Mouse (Mus musculus) CH12.LX (cell line): ENCODE measurements around the gene Bach2. TPM values are rescaled to one million over a fixed set of nuclear protein-coding genes. Genes with fewer than 3 reads are reported as not detected.

ENCODE experiments used
- DNase-seq: peaks from one replicate; pipeline ENCODE4 v3.0.0-alpha.2; 2013; ENCODE audit errors: extremely low read depth
- H3K27ac ChIP-seq: 2 replicates; pipeline ENCODE4 v1.5.1; 2012; ENCODE audit warnings: low read depth, mild to moderate bottlenecking, control low read depth, moderate library complexity; ENCODE audit not compliant: insufficient read depth
- H3K27me3 ChIP-seq: replicated peaks from 2 replicates; pipeline ENCODE3; 2012; ENCODE audit warnings: inconsistent platforms
- H3K36me3 ChIP-seq, 2 experiments: replicated peaks in 1 of 2; 2 replicates each; pipeline versions ENCODE3 to v1.6.1; 2012; ENCODE audit warnings: inconsistent platforms in 1 of 2, low read length in 1 of 2, mild to moderate bottlenecking in 1 of 2, mixed read lengths in 1 of 2, moderate library complexity in 1 of 2; ENCODE audit not compliant: control insufficient read depth in 1 of 2, insufficient read depth in 1 of 2
- H3K4me1 ChIP-seq, 2 experiments: 2 replicates each; pipeline ENCODE4 v1.6.1; 2012; ENCODE audit warnings: inconsistent platforms in 1 of 2, moderate library complexity in 1 of 2; ENCODE audit not compliant: insufficient read depth in 2 of 2, control insufficient read depth in 1 of 2
- H3K4me2 ChIP-seq: 2 replicates; pipeline ENCODE4 v1.6.1; 2012; ENCODE audit warnings: low read depth, mild to moderate bottlenecking, control low read depth; ENCODE audit not compliant: poor library complexity, insufficient read depth, severe bottlenecking
- H3K4me3 ChIP-seq, 3 experiments: fragments of 150-350 bp in 1 of 3; sonication (generic) in 1 of 3; replicated peaks in 1 of 3; 2 replicates each; pipeline versions ENCODE3 to v1.5.1; 2011 to 2012; ENCODE audit warnings: low read depth in 2 of 3, low read length in 2 of 3, mild to moderate bottlenecking in 2 of 3, moderate library complexity in 2 of 3, control low read depth in 1 of 3, improper control_type of control experiment in 1 of 3, inconsistent platforms in 1 of 3, mixed read lengths in 1 of 3; ENCODE audit not compliant: poor library complexity in 1 of 3
- H3K79me2 ChIP-seq: replicated peaks from 2 replicates; pipeline ENCODE4 v1.6.1; 2012; ENCODE audit warnings: mild to moderate bottlenecking, moderate library complexity; ENCODE audit not compliant: control insufficient read depth, poor library complexity, insufficient read depth, severe bottlenecking; ENCODE audit errors: extremely low read depth
- H3K9ac ChIP-seq: 2 replicates; pipeline ENCODE4 v1.6.1; 2012; ENCODE audit warnings: low read depth, mild to moderate bottlenecking, control low read depth, moderate library complexity; ENCODE audit not compliant: insufficient read depth
- H3K9me3 ChIP-seq: replicated peaks from 2 replicates; pipeline ENCODE3; 2012; ENCODE audit warnings: low read length, inconsistent platforms, mixed read lengths
- BHLHE40 ChIP-seq: IDR thresholded peaks from 2 replicates; pipeline ENCODE4 v1.6.1; 2011; ENCODE audit warnings: mild to moderate bottlenecking, low read depth, low read length, improper control_type of control experiment
- CHD1 ChIP-seq: IDR thresholded peaks from 2 replicates; pipeline ENCODE4 v1.6.1; 2012; ENCODE audit warnings: low read depth, low read length, improper control_type of control experiment, inconsistent platforms
- CHD2 ChIP-seq: IDR thresholded peaks from 2 replicates; pipeline ENCODE4 v1.6.1; 2011; ENCODE audit warnings: low read length, improper control_type of control experiment
- E2F4 ChIP-seq: IDR thresholded peaks from 2 replicates; pipeline ENCODE4 v1.6.1; 2011; ENCODE audit warnings: low read depth, low read length, improper control_type of control experiment; ENCODE audit not compliant: insufficient replicate concordance
- ELF1 ChIP-seq: IDR thresholded peaks from 2 replicates; pipeline ENCODE4 v1.6.1; 2014; ENCODE audit warnings: low read depth, mild to moderate bottlenecking, inconsistent platforms, low read length, improper control_type of control experiment
- EP300 ChIP-seq: IDR thresholded peaks from 2 replicates; pipeline ENCODE4 v1.6.1; 2011; ENCODE audit warnings: low read length, improper control_type of control experiment
- GABPA ChIP-seq: IDR thresholded peaks from 2 replicates; pipeline ENCODE4 v1.6.1; 2012; ENCODE audit warnings: low read depth, low read length, improper control_type of control experiment, inconsistent platforms; ENCODE audit not compliant: insufficient replicate concordance
- MAFK ChIP-seq: IDR thresholded peaks from 2 replicates; pipeline ENCODE4 v1.6.1; 2011; ENCODE audit warnings: low read length, improper control_type of control experiment; ENCODE audit not compliant: insufficient replicate concordance
- MAZ ChIP-seq: IDR thresholded peaks from 2 replicates; pipeline ENCODE4 v1.6.1; 2012; ENCODE audit warnings: low read depth, mild to moderate bottlenecking, inconsistent platforms, low read length, improper control_type of control experiment, moderate library complexity
- MXI1 ChIP-seq: IDR thresholded peaks from 2 replicates; pipeline ENCODE4 v1.6.1; 2011; ENCODE audit warnings: mild to moderate bottlenecking, low read depth, low read length, improper control_type of control experiment
- NRF1 ChIP-seq: IDR thresholded peaks from 2 replicates; pipeline ENCODE4 v1.6.1; 2014; ENCODE audit warnings: low read depth, mild to moderate bottlenecking, inconsistent platforms, low read length, improper control_type of control experiment, moderate library complexity
- PAX5 ChIP-seq: IDR thresholded peaks from 2 replicates; pipeline ENCODE4 v1.6.1; 2012; ENCODE audit warnings: low read length, inconsistent platforms, mixed read lengths
- POLR2A ChIP-seq: IDR thresholded peaks from 2 replicates; pipeline ENCODE4 v1.6.1; 2011; ENCODE audit warnings: low read depth, mild to moderate bottlenecking, improper control_type of control experiment, low read length
- POLR2AphosphoS2 ChIP-seq: IDR thresholded peaks from 2 replicates; pipeline ENCODE4 v1.6.1; 2011; ENCODE audit warnings: low read depth, low read length, improper control_type of control experiment
- RAD21 ChIP-seq: IDR thresholded peaks from 2 replicates; pipeline ENCODE4 v1.6.1; 2011; ENCODE audit warnings: low read depth, mild to moderate bottlenecking, low read length, improper control_type of control experiment, moderate library complexity
- RCOR1 ChIP-seq: conservative IDR thresholded peaks from 2 replicates; pipeline ENCODE4 v1.6.1; 2012; ENCODE audit warnings: low read depth, mild to moderate bottlenecking, inconsistent platforms, low read length, improper control_type of control experiment
- SMC3 ChIP-seq: IDR thresholded peaks from 2 replicates; pipeline ENCODE4 v1.6.1; 2011; ENCODE audit warnings: low read depth, low read length, improper control_type of control experiment
- TBP ChIP-seq: conservative IDR thresholded peaks from 2 replicates; pipeline ENCODE4 v1.6.1; 2011; ENCODE audit warnings: low read depth, low read length, improper control_type of control experiment
- TCF12 ChIP-seq: IDR thresholded peaks from 2 replicates; pipeline ENCODE4 v1.6.1; 2014; ENCODE audit warnings: low read depth, mild to moderate bottlenecking, inconsistent platforms, low read length, improper control_type of control experiment
- USF1 ChIP-seq: IDR thresholded peaks from 2 replicates; pipeline ENCODE4 v1.6.1; 2014; ENCODE audit warnings: low read depth, mild to moderate bottlenecking, inconsistent platforms, low read length, improper control_type of control experiment
- USF2 ChIP-seq: conservative IDR thresholded peaks from 2 replicates; pipeline ENCODE4 v1.6.1; 2011; ENCODE audit warnings: low read depth, low read length, improper control_type of control experiment
- ZC3H11A ChIP-seq: IDR thresholded peaks from 2 replicates; pipeline ENCODE4 v1.6.1; 2012; ENCODE audit warnings: low read depth, mild to moderate bottlenecking, inconsistent platforms, low read length, improper control_type of control experiment
- ZMIZ1 ChIP-seq: IDR thresholded peaks from 2 replicates; pipeline ENCODE4 v1.6.1; 2012; ENCODE audit warnings: low read depth, mild to moderate bottlenecking, inconsistent platforms, low read length, improper control_type of control experiment
- ZNF384 ChIP-seq: IDR thresholded peaks from 2 replicates; pipeline ENCODE4 v1.6.1; 2012; ENCODE audit warnings: low read depth, low read length, improper control_type of control experiment, inconsistent platforms
- dilution Hi-C: fragments of 300-500 bp; cut with MboI; formaldehyde crosslinking; loops from 2 replicates; pipeline ENCODE4 v1.14.3; 2020; ENCODE audit warnings: low sequenced_read_pairs; ENCODE audit not compliant: extremely low pct_unique_long_range_greater_than_20kb, extremely low pct_ligation_motif_present
- in situ Hi-C: fragments of 300-500 bp; cut with MboI; formaldehyde crosslinking; loops from 3 replicates; pipeline ENCODE4 v1.14.3; 2019; ENCODE audit warnings: low sequenced_read_pairs, low pct_ligation_motif_present, low pct_unique_long_range_greater_than_20kb, mixed read lengths
- polyA plus RNA-seq: library from polyadenylated mRNA; unstranded; fragments of >175 nt; gene quantifications from 2 replicates; pipeline ENCODE4 v1.2.1, GENCODE M21; 2012; ENCODE audit warnings: low read depth; ENCODE audit not compliant: insufficient read length
- total RNA-seq, 2 experiments: library from RNA; depleted of rRNA; stranded (reverse); fragments of 300-350 nt in 1 of 2; fragments of >200 nt in 1 of 2; gene quantifications; 2 replicates each; pipeline ENCODE4 v1.2.3; 2012 to 2014

Gene Bach2
- total and polyA plus RNA-seq, 3 experiments: 0.11 TPM; not detected in 2

DNA sequence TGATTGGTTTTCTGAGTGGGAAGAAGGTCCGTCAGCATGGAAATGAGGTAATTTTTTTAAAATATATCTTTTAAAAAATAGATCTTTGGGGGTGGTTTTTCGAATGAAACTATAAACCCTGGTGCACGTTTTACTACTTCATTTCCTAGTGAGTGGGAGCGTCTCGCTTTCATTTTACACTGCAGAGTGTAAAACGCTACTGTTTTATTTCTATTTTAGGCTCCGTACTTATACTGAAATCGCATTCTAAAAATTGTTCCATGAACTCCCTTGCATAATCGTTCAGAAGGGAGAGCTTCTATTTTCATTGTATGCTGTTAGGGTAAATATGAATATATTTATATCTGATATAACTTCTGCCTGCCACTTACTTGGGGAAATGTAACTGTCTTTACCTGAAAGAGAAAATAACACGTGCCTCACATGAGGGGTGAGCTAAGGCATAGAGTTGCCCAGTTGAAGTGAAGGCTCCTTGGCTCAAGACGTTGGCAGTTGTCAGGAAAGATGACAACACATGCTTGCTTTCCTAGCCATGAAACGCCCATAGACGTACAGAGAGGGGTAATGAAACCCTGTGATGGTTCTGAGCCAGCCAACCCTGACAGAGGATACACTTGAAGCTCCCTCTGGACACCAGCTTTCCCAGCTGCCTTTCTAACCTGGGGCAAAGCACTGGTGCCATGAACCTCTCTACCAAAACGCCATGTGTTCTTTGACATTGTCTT is 306.4 kb downstream of the Bach2 start:
- Histone ChIP-seq H3K9me3 (no peaks in the 10 kb centered on the region), H3K27me3 (no peaks in the 10 kb centered on the region), H3K27ac (no peak overlapping the region), H3K79me2 (no peaks in the 10 kb centered on the region), H3K4me2 (peak overlapping the region; percentile 26), H3K9ac (no peak overlapping the region), H3K4me3 (no peak overlapping the region), H3K4me1 (peaks cover 6 to 10% of the 10 kb centered on the region in 2 experiments), H3K36me3 (no peaks in the 10 kb centered on the region)
- TF ChIP-seq POLR2AphosphoS2: no peak
- TF ChIP-seq BHLHE40: peak; percentile 31; the same call in 1 of the 2 replicates
- DNase-seq: no peak
- dilution Hi-C loops: no loop called here
- in situ Hi-C loops: no loop called here

DNA sequence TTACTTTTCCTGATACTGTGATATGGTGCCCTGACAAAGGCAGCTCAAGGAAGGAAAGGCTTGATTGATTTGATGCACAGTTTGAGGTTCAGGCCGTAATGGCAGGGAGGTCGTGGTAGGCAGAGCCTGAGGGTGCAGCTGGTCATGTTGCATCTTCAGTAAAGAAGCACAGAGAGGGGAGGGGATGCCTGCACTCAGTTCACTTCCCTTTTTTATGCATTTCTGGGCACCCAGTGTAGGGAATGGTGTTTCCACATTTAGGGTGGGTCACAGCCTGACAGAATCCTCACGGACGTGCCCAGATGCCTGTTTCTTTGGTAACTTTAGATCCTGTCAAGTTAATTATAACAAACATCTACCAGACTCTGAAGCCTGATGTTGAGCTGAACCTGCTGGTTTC is 306.9 kb downstream of the Bach2 start:
- Histone ChIP-seq H3K4me3 (no peak overlapping the region), H3K36me3 (no peaks in the 10 kb centered on the region), H3K4me2 (peak overlapping the region; percentile 26; the same call in 1 of the 2 replicates), H3K79me2 (no peaks in the 10 kb centered on the region), H3K27me3 (no peaks in the 10 kb centered on the region), H3K27ac (no peak overlapping the region), H3K4me1 (peaks cover 6 to 10% of the 10 kb centered on the region in 2 experiments), H3K9ac (no peak overlapping the region), H3K9me3 (no peaks in the 10 kb centered on the region)
- no peak for DNase-seq
- dilution Hi-C loops: no loop called here
- in situ Hi-C loops: no loop called here
- TF ChIP-seq MXI1 (no peak), USF2 (no peak), RCOR1 (no peak), ELF1 (no peak), TBP (no peak), MAZ (no peak), ZNF384 (no peak), PAX5 (no peak), POLR2A (no peak), ZC3H11A (no peak)

DNA sequence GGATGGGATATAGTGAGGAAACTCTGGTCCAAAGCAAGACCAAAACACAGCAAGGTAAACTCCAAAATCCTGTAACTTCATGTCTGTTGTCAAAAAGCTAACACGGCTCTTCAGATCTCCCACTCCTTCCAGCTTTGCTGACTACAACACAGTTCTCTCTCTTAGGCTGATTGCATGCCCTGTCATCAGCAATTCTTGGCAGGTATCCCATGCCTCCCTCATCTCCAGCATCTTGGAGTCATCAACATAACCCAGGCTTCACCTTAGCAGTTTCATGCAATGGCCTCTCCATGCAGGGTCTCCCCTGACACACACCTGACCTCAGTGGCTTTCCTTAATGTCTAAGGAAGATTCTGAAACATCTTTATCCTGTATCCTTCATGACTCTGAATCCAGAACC is 310.5 kb downstream of the Bach2 start:
- Histone ChIP-seq H3K9me3 (no peaks in the 10 kb centered on the region), H3K4me1 (peaks cover 6 to 10% of the 10 kb centered on the region in 2 experiments), H3K27ac (no peak overlapping the region), H3K4me3 (no peak overlapping the region), H3K79me2 (no peaks in the 10 kb centered on the region), H3K4me2 (no peak overlapping the region), H3K36me3 (no peaks in the 10 kb centered on the region), H3K27me3 (no peaks in the 10 kb centered on the region), H3K9ac (no peak overlapping the region)
- in situ Hi-C loops (no loop called here), dilution Hi-C loops (no loop called here)
- TF ChIP-seq MAFK (no peak), GABPA (no peak), POLR2A (no peak), ZNF384 (no peak), MXI1 (no peak), BHLHE40 (no peak), USF2 (no peak), ZMIZ1 (no peak), E2F4 (no peak), EP300 (no peak), USF1 (no peak), CHD2 (no peak), RAD21 (no peak), SMC3 (no peak), PAX5 (no peak), TCF12 (no peak), CHD1 (no peak), MAZ (no peak), NRF1 (no peak)
- no peak for DNase-seq
